Mouse (Mus musculus) C2C12 (cell line): ENCODE measurements around the gene Sult4a1. TPM values are rescaled to one million over a fixed set of nuclear protein-coding genes. Genes with fewer than 3 reads are reported as not detected.

Experiments used
- H3K27me3 ChIP-seq: one replicate; pipeline ENCODE4 v1.6.1; 2011; ENCODE audit not compliant: control insufficient read depth, insufficient read depth, insufficient read length
- H3K36me3 ChIP-seq: one replicate; pipeline ENCODE4 v1.6.1; 2011; ENCODE audit not compliant: control insufficient read depth, insufficient read depth
- H3K4me3 ChIP-seq: one replicate; pipeline ENCODE4 v1.5.1; 2011; ENCODE audit warnings: mild to moderate bottlenecking, control low read depth; ENCODE audit not compliant: poor library complexity, insufficient read depth, severe bottlenecking
- H3K79me2 ChIP-seq: one replicate; pipeline ENCODE4 v1.6.1; 2011; ENCODE audit not compliant: control insufficient read depth, insufficient read depth
- H3K79me3 ChIP-seq: one replicate; pipeline ENCODE4 v1.6.1; 2011; ENCODE audit warnings: low read depth, control low read depth
- H3ac ChIP-seq: one replicate; pipeline ENCODE3; 2011; ENCODE audit warnings: low read depth; ENCODE audit not compliant: control insufficient read depth, insufficient read length
- CEBPB ChIP-seq: IDR thresholded peaks from one replicate; pipeline ENCODE4 v1.6.1; 2011; ENCODE audit warnings: low read depth, mild to moderate bottlenecking, control low read depth, moderate library complexity
- CTCF ChIP-seq: IDR thresholded peaks from one replicate; pipeline ENCODE4 v1.5.1; 2011; ENCODE audit not compliant: control insufficient read depth, insufficient read depth, insufficient read length
- FOSL1 ChIP-seq: IDR thresholded peaks from one replicate; pipeline ENCODE4 v1.8.0; 2011; ENCODE audit warnings: mild to moderate bottlenecking, low read length; ENCODE audit not compliant: poor library complexity, insufficient read depth, severe bottlenecking
- MAX ChIP-seq: IDR thresholded peaks from one replicate; pipeline ENCODE4 v1.6.1; 2011; ENCODE audit warnings: mild to moderate bottlenecking, control low read depth
- MYOD1 ChIP-seq: IDR thresholded peaks from one replicate; pipeline ENCODE4 v1.6.1; 2011; ENCODE audit warnings: low read depth; ENCODE audit not compliant: control insufficient read depth, insufficient read length
- MYOG ChIP-seq: IDR thresholded peaks from one replicate; pipeline ENCODE4 v1.6.1; 2011; ENCODE audit not compliant: control insufficient read depth, insufficient read length; ENCODE audit errors: extremely low read depth
- USF1 ChIP-seq: IDR thresholded peaks from one replicate; pipeline ENCODE4 v1.6.1; 2011; ENCODE audit warnings: low read depth, mild to moderate bottlenecking, control low read depth, moderate library complexity
- polyA plus RNA-seq: library from polyadenylated mRNA; unstranded; fragments of >200 nt; fragmentation: generic; extraction: Trizol; gene quantifications from one replicate; pipeline ENCODE4 v1.2.1, GENCODE M21; 2012; ENCODE audit warnings: missing spikeins

The Sult4a1 gene
- polyA plus RNA-seq, 1 experiment = not detected

GRCm38 (mm10) chr15:84094921-84095320 lies 10.6 kb downstream of the Sult4a1 start:
- peaks cover 55% of the 10 kb centered on the region for H3K27me3 ChIP-seq
- H3K79me2 ChIP-seq = no peaks in the 10 kb centered on the region

GRCm38 (mm10) chr15:84086775-84087174 lies 18.8 kb downstream of the Sult4a1 start:
- H3ac ChIP-seq = no peak overlapping the region
- H3K36me3 ChIP-seq = no peaks in the 10 kb centered on the region
- no peak for TF ChIP-seq MYOG
- TF ChIP-seq FOSL1 = no peak
- no peak for TF ChIP-seq CEBPB
- no peak for TF ChIP-seq USF1
- no peak for TF ChIP-seq MYOD1
- no peak for TF ChIP-seq CTCF
- TF ChIP-seq MAX = no peak

More at GRCm38 (mm10) chr15:84094921-84095320, 10.6 kb downstream of the Sult4a1 start:
- no peak for TF ChIP-seq MYOG
- TF ChIP-seq MAX = no peak
- no peak for TF ChIP-seq CTCF
- no peak for TF ChIP-seq MYOD1
- no peak for TF ChIP-seq FOSL1
- TF ChIP-seq USF1 = no peak
- no peak for TF ChIP-seq CEBPB
- H3K4me3 ChIP-seq = no peak overlapping the region
- no peaks in the 10 kb centered on the region for H3K36me3 ChIP-seq
- H3ac ChIP-seq = no peak overlapping the region
- H3K79me3 ChIP-seq = no peaks in the 10 kb centered on the region

GRCm38 (mm10) chr15:84086364-84086763 lies 19.2 kb downstream of the Sult4a1 start:
- Histone ChIP-seq H3ac (no peak overlapping the region), H3K27me3 (peaks cover 40% of the 10 kb centered on the region), H3K79me3 (no peaks in the 10 kb centered on the region), H3K4me3 (no peak overlapping the region), H3K36me3 (no peaks in the 10 kb centered on the region), H3K79me2 (no peaks in the 10 kb centered on the region)
- peak; percentile 9 for TF ChIP-seq MYOD1
- no peak for TF ChIP-seq CEBPB

More at GRCm38 (mm10) chr15:84086775-84087174, 18.8 kb downstream of the Sult4a1 start:
- no peak overlapping the region for H3K4me3 ChIP-seq
- H3K79me3 ChIP-seq = no peaks in the 10 kb centered on the region
- H3K79me2 ChIP-seq = no peaks in the 10 kb centered on the region
- peaks cover 37% of the 10 kb centered on the region for H3K27me3 ChIP-seq

DNA sequence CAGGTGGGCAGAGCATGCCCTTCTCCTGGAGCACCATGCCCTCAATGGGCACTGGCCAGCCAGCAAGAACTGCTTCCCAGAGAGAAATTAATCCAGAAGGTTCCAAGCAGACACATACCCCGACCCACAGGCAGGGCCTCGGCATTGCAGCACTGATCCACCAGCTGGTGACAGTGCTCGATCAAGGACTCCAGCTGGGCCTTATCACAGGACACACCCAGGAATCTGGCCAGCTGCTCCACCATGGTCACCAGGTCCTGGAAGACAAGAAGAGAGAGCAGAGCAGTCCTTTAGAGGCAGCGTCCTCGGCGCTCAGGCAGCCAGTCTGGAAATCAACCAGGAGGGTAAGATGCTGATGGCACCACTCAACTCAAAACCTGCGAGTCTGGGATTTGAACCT lies 25.5 kb downstream of the Sult4a1 start:
- Histone ChIP-seq H3K27me3 (peaks cover 59% of the 10 kb centered on the region), H3K79me3 (no peaks in the 10 kb centered on the region), H3K79me2 (no peaks in the 10 kb centered on the region), H3K4me3 (no peak overlapping the region), H3ac (no peak overlapping the region), H3K36me3 (no peaks in the 10 kb centered on the region)
- TF ChIP-seq FOSL1 = no peak
- TF ChIP-seq MAX = no peak
- TF ChIP-seq MYOG = no peak
- TF ChIP-seq CEBPB = no peak
- TF ChIP-seq MYOD1 = no peak
- no peak for TF ChIP-seq USF1
- no peak for TF ChIP-seq CTCF

DNA sequence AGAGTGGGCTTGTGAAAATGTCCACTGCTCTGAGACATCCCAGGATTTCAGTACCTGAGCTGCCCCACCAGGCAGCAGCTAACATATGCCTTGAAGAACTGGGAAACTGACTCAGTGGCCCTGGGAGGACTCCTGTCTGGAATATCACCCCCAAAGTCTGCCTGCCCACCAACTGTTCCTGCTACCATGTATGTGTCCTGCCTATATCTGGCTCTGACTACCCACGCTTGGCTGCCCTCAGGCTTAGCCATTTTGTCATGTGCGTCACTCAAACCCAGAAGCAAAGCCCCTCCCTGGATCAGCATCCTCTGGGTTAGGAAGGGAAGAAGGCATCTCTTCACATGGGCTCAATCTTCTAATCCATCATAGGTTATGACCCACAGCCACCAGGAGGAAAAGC lies 26.0 kb downstream of the Sult4a1 start:
- H3ac ChIP-seq = no peak overlapping the region
- peaks cover 64% of the 10 kb centered on the region for H3K27me3 ChIP-seq
- TF ChIP-seq CEBPB = no peak
- TF ChIP-seq MAX = no peak
- no peak for TF ChIP-seq USF1
- TF ChIP-seq MYOD1 = no peak
- TF ChIP-seq FOSL1 = no peak
- TF ChIP-seq MYOG = no peak
- TF ChIP-seq CTCF = no peak
- H3K4me3 ChIP-seq = no peak overlapping the region
- H3K79me2 ChIP-seq = no peaks in the 10 kb centered on the region
- H3K36me3 ChIP-seq = no peaks in the 10 kb centered on the region
- no peaks in the 10 kb centered on the region for H3K79me3 ChIP-seq

GRCm38 (mm10) chr15:84078667-84079066 lies 26.9 kb downstream of the Sult4a1 start:
- Histone ChIP-seq H3K79me3 (no peaks in the 10 kb centered on the region), H3K79me2 (no peaks in the 10 kb centered on the region), H3K4me3 (no peak overlapping the region), H3ac (no peak overlapping the region), H3K36me3 (no peaks in the 10 kb centered on the region), H3K27me3 (peaks cover 66% of the 10 kb centered on the region)
- no peak for TF ChIP-seq CEBPB
- no peak for TF ChIP-seq CTCF
- no peak for TF ChIP-seq MYOD1
- TF ChIP-seq MAX = no peak
- no peak for TF ChIP-seq USF1
- TF ChIP-seq MYOG = no peak
- no peak for TF ChIP-seq FOSL1
